Mouse (Mus musculus): ENCODE results near the gene Hoxc12.

DNA sequence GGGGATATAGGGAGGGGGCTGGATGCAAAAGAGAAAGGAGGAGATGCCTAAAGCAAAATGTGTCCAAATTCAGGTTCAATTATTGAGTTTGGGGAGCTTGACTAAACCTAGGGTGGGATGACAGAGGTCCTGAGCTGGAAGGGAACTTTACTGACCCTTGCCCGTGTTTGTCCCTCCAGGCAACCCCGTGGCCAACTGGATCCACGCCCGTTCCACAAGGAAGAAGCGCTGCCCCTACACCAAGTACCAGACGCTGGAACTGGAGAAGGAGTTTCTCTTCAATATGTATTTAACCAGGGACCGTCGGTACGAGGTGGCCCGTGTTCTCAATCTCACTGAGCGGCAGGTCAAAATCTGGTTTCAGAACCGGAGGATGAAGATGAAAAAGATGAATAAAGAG, 47.2 kb downstream of the Hoxc12 start:
- TF ChIP-seq POLR2A (IDR thresholded peaks at IDR 0.05; ENCODE audit: control insufficient read depth, low read depth, low read length) (no peak), CTCF (IDR thresholded peaks at IDR 0.05; ENCODE audit: control insufficient read depth, insufficient read depth, insufficient replicate concordance, low read depth, low read length) (no peak)

Data from testis, adult 2 months (tissue).